Comparison of ENCODE assay signal across 12 mouse cellular contexts in genomic region chr14:73507702-73508376, GRCm38 (mm10). TPM values are rescaled to one million over a fixed set of nuclear protein-coding genes. Genes with fewer than 3 reads are reported as not detected.
DNase-seq lines count a peak whose midpoint lies in the region; ATAC-seq and TF ChIP-seq lines count a peak whose summit lies in the region.
"Had no signal": no experiment of that assay in that cellular context is flagged by ENCODE, and none has a peak within 500 bp of the region (broad histone marks: within the 10 kb centered on the region; RNA-seq: fewer than 3 reads in every experiment).

No protein-coding gene starts in this region.

- H3K27me3 ChIP-seq in liver, embryonic 11.5 days (replicated peaks; ENCODE audit: control insufficient read depth, insufficient read depth, low read length) = no peaks in the 10 kb centered on the region
- no peaks in the 10 kb centered on the region for H3K27me3 ChIP-seq in forebrain, embryonic 16.5 days (replicated peaks; ENCODE audit: control insufficient read depth, insufficient read depth, low read length)
- H3K27me3 ChIP-seq: forebrain, embryonic 12.5 days; hindbrain, embryonic 15.5 days had no signal

- 0 out of 2 replicates have a peak, but pooled peaks cover 5% of the 10 kb centered on the region for H3K36me3 ChIP-seq in liver, embryonic 11.5 days (ENCODE audit: control insufficient read depth, insufficient read depth, low read length)
- H3K36me3 ChIP-seq in forebrain, embryonic 16.5 days (ENCODE audit: control insufficient read depth, insufficient read depth) = no peaks in the 10 kb centered on the region; the same call in 1 of the 2 replicates

- no peak for TF ChIP-seq CTCF in gastrocnemius, adult 2 months (IDR thresholded peaks at IDR 0.05)

- H3K27ac ChIP-seq in gastrocnemius, adult 2 months = peak overlapping the region; percentile 72
- H3K27ac ChIP-seq in liver, embryonic 11.5 days (ENCODE audit: low read depth, low read length) = no peak overlapping the region
- H3K27ac ChIP-seq in forebrain, embryonic 16.5 days (ENCODE audit: low read length) = no peak overlapping the region
- H3K27ac ChIP-seq: forebrain, embryonic 12.5 days; hindbrain, embryonic 15.5 days had no signal

- peak overlapping the region; percentile 39 for H3K4me2 ChIP-seq in liver, embryonic 11.5 days
- no peak overlapping the region for H3K4me2 ChIP-seq in forebrain, embryonic 16.5 days (ENCODE audit: low read length)
- H3K4me2 ChIP-seq: forebrain, embryonic 12.5 days; hindbrain, embryonic 15.5 days had no signal

- DNase-seq in gastrocnemius, adult 2 months = no peak
- DNase-seq in gastrocnemius, adult 18-20 months (ENCODE audit: low spot score) = no peak
- peak; percentile 21 for DNase-seq in thymus, postnatal 0 days (ENCODE audit: low spot score)
- no peak for DNase-seq in thymus, adult 18-20 months
- no peak for DNase-seq in liver, embryonic 11.5 days (ENCODE audit: low spot score)
- DNase-seq in naive thymus-derived CD4-positive, alpha-beta T cell, adult 2 months (ENCODE audit: low read depth) = peak; percentile 57
- DNase-seq in cerebellum, adult 18-20 months = no peak
- DNase-seq: cerebellum, adult 8-10 months had no signal

- no peaks in the 10 kb centered on the region for H3K9me3 ChIP-seq in liver, embryonic 11.5 days (ENCODE audit: control insufficient read depth, low read length)
- H3K9me3 ChIP-seq in forebrain, embryonic 16.5 days (ENCODE audit: control insufficient read depth, low read length) = no peaks in the 10 kb centered on the region
- H3K9me3 ChIP-seq: forebrain, embryonic 12.5 days; hindbrain, embryonic 15.5 days had no signal

- ATAC-seq in liver, embryonic 11.5 days (replicated peaks; ENCODE audit: low FRiP score) = peak; percentile 55
- ATAC-seq in forebrain, embryonic 16.5 days = no peak

- H3K4me3 ChIP-seq in gastrocnemius, adult 2 months = peak overlapping the region; percentile 44
- H3K4me3 ChIP-seq in liver, embryonic 11.5 days (ENCODE audit: low read depth, low read length) = no peak overlapping the region
- no peak overlapping the region for H3K4me3 ChIP-seq in forebrain, embryonic 16.5 days (replicated peaks; ENCODE audit: low read length)
- H3K4me3 ChIP-seq: forebrain, embryonic 12.5 days; hindbrain, embryonic 15.5 days; myocyte had no signal

- peaks cover 20% of the 10 kb centered on the region for H3K4me1 ChIP-seq in liver, embryonic 11.5 days (replicated peaks; ENCODE audit: control insufficient read depth, insufficient read depth, low read length)
- H3K4me1 ChIP-seq in forebrain, embryonic 16.5 days (replicated peaks; ENCODE audit: control insufficient read depth, insufficient read depth, low read length) = peaks cover 27% of the 10 kb centered on the region

- 0 out of 2 replicates have a peak overlapping the region, but pooled peaks have one; percentile 3 for H3K9ac ChIP-seq in liver, embryonic 11.5 days (ENCODE audit: low read depth, low read length)
- H3K9ac ChIP-seq in forebrain, embryonic 16.5 days (replicated peaks; ENCODE audit: low read depth, low read length) = no peak overlapping the region
- H3K9ac ChIP-seq: forebrain, embryonic 12.5 days; hindbrain, embryonic 15.5 days had no signal

- 51% methylated on average over 11 of the region's 11 CpGs for WGBS in liver, embryonic 11.5 days
- WGBS in forebrain, embryonic 16.5 days = 85% methylated on average over 11 of the region's 11 CpGs

- intact Hi-C loops in gastrocnemius, adult 2 months (cut with DNase I) = loop anchor here (2.0 kb wide), 1 partner anchor 33 kb away; no protein-coding TSS in a partner anchor

RNA-seq across cellular contexts. Expression of gene Med4, which starts 2.0 kb away (rescaled TPM):
- total RNA-seq in gastrocnemius, adult 2 months (2021) = 10 to 100 TPM; 13.4 to 16.1 TPM
- 10 to 100 TPM; 11.9 to 13.4 TPM for total RNA-seq in gastrocnemius, adult 18-20 months (2021)
- polyA plus RNA-seq in thymus, postnatal 0 days (2015; fragmentation: Nextera tagmentation; extraction: Ambion mirVana) = 80.7 and 90.5 TPM in 2 replicates
- polyA plus RNA-seq in liver, embryonic 11.5 days (2014; fragmentation: Nextera tagmentation; extraction: Ambion mirVana) = 75.4 and 78.7 TPM in 2 replicates
- 106 and 110 TPM in 2 replicates for polyA plus RNA-seq in forebrain, embryonic 16.5 days (2015; fragmentation: Nextera tagmentation; extraction: Ambion mirVana)

RNA-seq across cellular contexts. Expression of gene Sucla2, which starts 17.3 kb away (rescaled TPM):
- 100 to 1,000 TPM; 428 to 488 TPM for total RNA-seq in gastrocnemius, adult 2 months (2021)
- total RNA-seq in gastrocnemius, adult 18-20 months (2021) = 100 to 1,000 TPM; 397 to 420 TPM
- polyA plus RNA-seq in thymus, postnatal 0 days (2015; fragmentation: Nextera tagmentation; extraction: Ambion mirVana) = 90.3 and 90.9 TPM in 2 replicates
- polyA plus RNA-seq in liver, embryonic 11.5 days (2014; fragmentation: Nextera tagmentation; extraction: Ambion mirVana) = 92.8 and 105 TPM in 2 replicates
- 108 and 110 TPM in 2 replicates for polyA plus RNA-seq in forebrain, embryonic 16.5 days (2015; fragmentation: Nextera tagmentation; extraction: Ambion mirVana)

RNA-seq across cellular contexts. Expression of gene Nudt15, which starts 40.2 kb away (rescaled TPM):
- total RNA-seq in gastrocnemius, adult 2 months (2021) = 1 to 10 TPM; 6.7 to 7.2 TPM
- total RNA-seq in gastrocnemius, adult 18-20 months (2021) = 1 to 10 TPM; 4.4 to 5.3 TPM
- polyA plus RNA-seq in thymus, postnatal 0 days (2015; fragmentation: Nextera tagmentation; extraction: Ambion mirVana) = 8.8 and 9.4 TPM in 2 replicates
- 6.8 and 7.5 TPM in 2 replicates for polyA plus RNA-seq in liver, embryonic 11.5 days (2014; fragmentation: Nextera tagmentation; extraction: Ambion mirVana)
- 7.1 and 7.6 TPM in 2 replicates for polyA plus RNA-seq in forebrain, embryonic 16.5 days (2015; fragmentation: Nextera tagmentation; extraction: Ambion mirVana)

Comparison
In these comparisons a context has a peak if more than half of its experiments do, and no peak if none do; other contexts are left out.
1. DNase-seq: peak in thymus, postnatal 0 days (single experiment) and naive thymus-derived CD4-positive, alpha-beta T cell, adult 2 months (single experiment); none in gastrocnemius, adult 2 months (single experiment), gastrocnemius, adult 18-20 months (single experiment), thymus, adult 18-20 months (0 of 2), liver, embryonic 11.5 days (single experiment) and cerebellum, adult 18-20 months (0 of 2).